Mouse (Mus musculus): ENCODE measurements around the gene Cd5.

GRCm38 (mm10) chr19:10702125-10702524, 36.7 kb downstream of the Cd5 start:
- no peak for TF ChIP-seq CTCF (IDR thresholded peaks at IDR 0.05; ENCODE audit: low read depth, low read length)
- no peak for TF ChIP-seq POLR2A (IDR thresholded peaks at IDR 0.05; ENCODE audit: extremely low read depth, insufficient read depth, low read length)
